Mouse (Mus musculus) forebrain, embryonic 15.5 days (tissue): ENCODE measurements around the gene Rapsn. TPM values are rescaled to one million over a fixed set of nuclear protein-coding genes. Genes with fewer than 3 reads are reported as not detected.

ENCODE experiments used
- ATAC-seq: fragments of 200-750 bp; cut with Nextera tagmentation; replicated peaks from 2 replicates; pipeline ENCODE4 v1.8.0; 2017; ENCODE audit warnings: mild to moderate bottlenecking, moderate TSS enrichment, moderate library complexity
- H3K27ac ChIP-seq: fragments of 300-500 bp; sonication (generic); replicated peaks from 2 replicates; pipeline ENCODE4 v1.5.1; 2015; ENCODE audit warnings: mild to moderate bottlenecking, inconsistent platforms
- H3K27me3 ChIP-seq: fragments of 300-500 bp; sonication (generic); 2 replicates; pipeline ENCODE4 v1.6.1; 2015; ENCODE audit warnings: inconsistent platforms
- H3K36me3 ChIP-seq: fragments of 300-500 bp; sonication (generic); 2 replicates; pipeline ENCODE4 v1.6.1; 2015; ENCODE audit warnings: mild to moderate bottlenecking, inconsistent platforms
- H3K4me1 ChIP-seq: fragments of 300-500 bp; sonication (generic); 2 replicates; pipeline ENCODE4 v1.6.1; 2015; ENCODE audit warnings: inconsistent platforms
- H3K4me2 ChIP-seq: fragments of 300-500 bp; sonication (generic); replicated peaks from 2 replicates; pipeline ENCODE4 v1.6.1; 2015; ENCODE audit warnings: mild to moderate bottlenecking, inconsistent platforms
- H3K4me3 ChIP-seq: fragments of 300-500 bp; sonication (generic); 2 replicates; pipeline ENCODE4 v1.5.1; 2015; ENCODE audit warnings: mild to moderate bottlenecking, inconsistent platforms
- H3K9ac ChIP-seq: fragments of 300-500 bp; sonication (generic); replicated peaks from 2 replicates; pipeline ENCODE4 v1.6.1; 2015; ENCODE audit warnings: mild to moderate bottlenecking, inconsistent platforms
- H3K9me3 ChIP-seq: fragments of 300-500 bp; sonication (generic); 2 replicates; pipeline ENCODE4 v1.6.1; 2016; ENCODE audit warnings: inconsistent platforms
- WGBS: fragments of 180-500 bp; shearing (Covaris S2); methylation state at CpG from one replicate; pipeline ENCODE4 v1.1.7; 2015; ENCODE audit warnings: mixed read lengths; 5-methylcytosine and 5-hydroxymethylcytosine counted together
- polyA plus RNA-seq: library from polyadenylated mRNA; unstranded; fragments of >200 nt; fragmentation: Nextera tagmentation; extraction: Ambion mirVana; gene quantifications from 2 replicates; pipeline ENCODE4 v1.2.1, GENCODE M21; 2015

Rapsn gene
- polyA plus RNA-seq, 1 experiment from 2014 or later, result 0.74 TPM

DNA sequence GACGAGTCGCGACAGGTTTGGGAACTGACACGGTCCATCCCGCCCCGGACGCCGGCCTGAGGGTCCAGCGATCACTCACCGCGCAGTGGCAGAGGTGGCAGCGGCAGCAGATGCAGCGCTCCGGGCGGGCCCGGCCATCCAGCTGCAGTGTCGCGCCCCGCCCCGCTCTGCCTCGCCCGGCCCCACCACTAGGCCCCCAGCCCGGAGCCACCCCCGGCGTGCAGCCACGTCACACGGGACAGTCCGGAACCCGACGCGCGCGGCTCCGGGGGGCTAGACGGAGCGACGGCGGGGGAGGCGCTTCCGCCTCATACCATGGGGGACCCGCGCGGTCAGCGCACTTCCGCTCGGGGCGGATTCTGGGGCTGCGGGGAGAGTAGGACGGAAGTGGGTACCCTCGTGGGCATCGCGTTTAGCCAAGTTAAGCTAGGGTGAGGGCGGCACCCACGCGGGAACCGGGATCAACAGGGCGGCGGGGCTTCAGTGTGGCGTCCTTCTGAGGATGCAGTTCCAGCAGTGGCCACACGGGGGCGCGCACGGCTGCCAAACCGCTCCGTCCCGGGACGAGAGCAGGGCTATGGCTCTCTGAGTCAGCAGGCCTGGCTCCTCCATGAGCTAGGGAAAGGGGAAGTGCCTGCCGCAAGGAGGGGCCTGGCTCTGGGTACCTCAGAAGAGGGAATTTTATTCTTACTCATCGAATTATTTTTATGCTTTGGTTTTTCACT lies 34.8 kb downstream of the Rapsn start, which contains the start of gene Slc39a13:
Slc39a13 (minus strand) TSS at position 342 of the 725 bp plus-strand sequence.
- Histone ChIP-seq H3K27ac (peak within 1 kb of the TSS; percentile 79), H3K36me3 (0 out of 2 replicates have a peak, but pooled peaks cover 4% of the 10 kb centered on the region), H3K4me3 (peak within 1 kb of the TSS; percentile 74), H3K4me2 (peak within 1 kb of the TSS; percentile 58), H3K27me3 (no peaks in the 10 kb centered on the region), H3K4me1 (peaks cover 26% of the 10 kb centered on the region), H3K9ac (peak within 1 kb of the TSS; percentile 70), H3K9me3 (no peaks in the 10 kb centered on the region)
- peak; percentile 98 for ATAC-seq
- under 1% methylated on average over 68 of the region's 69 CpGs for WGBS

DNA sequence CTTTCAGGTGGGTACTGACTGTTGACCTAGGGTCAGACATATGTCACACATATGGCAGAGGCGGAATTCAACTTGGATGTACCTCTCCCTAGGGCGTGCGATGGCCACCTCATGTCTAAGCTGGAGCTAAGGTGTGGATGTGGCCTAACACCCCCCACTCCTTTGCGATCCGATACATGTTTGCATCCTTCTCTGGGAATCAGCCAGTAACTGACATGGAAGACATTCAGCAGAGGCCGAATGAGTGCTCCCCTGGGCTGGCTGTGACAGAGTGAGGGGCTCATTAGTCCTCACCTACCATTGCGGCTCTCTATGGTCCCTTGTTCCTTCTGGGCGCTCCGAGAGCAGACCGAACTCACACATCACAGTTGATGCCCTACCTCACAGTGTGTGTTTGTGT lies 35.6 kb downstream of the Rapsn start:
- Histone ChIP-seq H3K4me3 (peak overlapping the region; percentile 74), H3K4me1 (peaks cover 26% of the 10 kb centered on the region), H3K4me2 (peak overlapping the region; percentile 58), H3K9me3 (no peaks in the 10 kb centered on the region), H3K27ac (peak overlapping the region; percentile 79), H3K9ac (peak overlapping the region; percentile 70), H3K27me3 (no peaks in the 10 kb centered on the region), H3K36me3 (0 out of 2 replicates have a peak, but pooled peaks cover 4% of the 10 kb centered on the region)
- WGBS, result 86% methylated on average over 10 of the region's 10 CpGs
- ATAC-seq, result no peak

DNA sequence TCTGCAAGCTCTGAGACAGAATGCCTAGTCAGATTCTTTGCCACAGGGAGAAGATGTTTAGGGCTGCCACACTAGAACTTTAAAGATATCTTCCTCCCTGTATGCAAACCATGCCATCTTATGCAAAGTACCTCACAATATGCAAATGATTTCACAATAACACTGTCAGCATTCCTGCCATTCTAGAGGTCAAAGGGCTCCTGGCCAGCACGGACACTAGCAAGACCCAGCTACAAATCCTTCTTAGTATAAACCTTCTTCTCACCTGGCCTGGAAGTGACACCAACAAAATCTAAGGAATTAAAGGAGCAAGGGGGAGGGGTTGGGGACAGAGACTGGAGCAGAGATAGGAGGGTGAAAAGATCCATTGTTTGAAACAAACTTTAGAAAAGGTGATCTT lies 36.7 kb downstream of the Rapsn start:
- Histone ChIP-seq H3K4me2 (no peak overlapping the region), H3K9ac (no peak overlapping the region), H3K9me3 (no peaks in the 10 kb centered on the region), H3K27me3 (no peaks in the 10 kb centered on the region), H3K4me3 (no peak overlapping the region), H3K36me3 (0 out of 2 replicates have a peak, but pooled peaks cover 3% of the 10 kb centered on the region), H3K27ac (no peak overlapping the region), H3K4me1 (peaks cover 26% of the 10 kb centered on the region)
- ATAC-seq, result no peak
- 46% methylated on average over 1 of the region's 1 CpGs for WGBS

DNA sequence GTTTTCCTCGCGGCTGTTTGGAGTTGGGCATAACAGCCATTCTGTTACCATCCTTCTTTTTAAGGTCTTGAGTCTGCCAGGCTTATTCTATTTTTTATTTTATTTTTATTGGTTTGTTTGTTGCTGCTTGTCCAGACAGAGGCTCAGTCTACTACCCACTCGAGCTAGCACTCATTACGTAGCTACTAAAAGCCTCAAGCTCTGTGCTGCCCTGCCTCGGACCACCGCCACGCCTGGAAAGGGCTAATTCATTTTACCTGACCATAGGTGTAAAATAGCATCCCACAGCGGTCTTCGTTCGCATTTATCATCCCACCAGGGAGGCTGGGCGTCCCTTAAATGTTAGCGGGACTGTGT lies 42.5 kb downstream of the Rapsn start:
- 7% methylated on average over 12 of the region's 12 CpGs for WGBS
- Histone ChIP-seq H3K9me3 (no peaks in the 10 kb centered on the region), H3K27ac (no peak overlapping the region), H3K9ac (no peak overlapping the region), H3K27me3 (no peaks in the 10 kb centered on the region), H3K4me1 (peaks cover 9% of the 10 kb centered on the region), H3K36me3 (no peaks in the 10 kb centered on the region), H3K4me2 (peak overlapping the region; percentile 87), H3K4me3 (peak overlapping the region; percentile 49)
- ATAC-seq, result 0 out of 2 replicates have a peak, but pooled peaks have one; percentile 47

DNA sequence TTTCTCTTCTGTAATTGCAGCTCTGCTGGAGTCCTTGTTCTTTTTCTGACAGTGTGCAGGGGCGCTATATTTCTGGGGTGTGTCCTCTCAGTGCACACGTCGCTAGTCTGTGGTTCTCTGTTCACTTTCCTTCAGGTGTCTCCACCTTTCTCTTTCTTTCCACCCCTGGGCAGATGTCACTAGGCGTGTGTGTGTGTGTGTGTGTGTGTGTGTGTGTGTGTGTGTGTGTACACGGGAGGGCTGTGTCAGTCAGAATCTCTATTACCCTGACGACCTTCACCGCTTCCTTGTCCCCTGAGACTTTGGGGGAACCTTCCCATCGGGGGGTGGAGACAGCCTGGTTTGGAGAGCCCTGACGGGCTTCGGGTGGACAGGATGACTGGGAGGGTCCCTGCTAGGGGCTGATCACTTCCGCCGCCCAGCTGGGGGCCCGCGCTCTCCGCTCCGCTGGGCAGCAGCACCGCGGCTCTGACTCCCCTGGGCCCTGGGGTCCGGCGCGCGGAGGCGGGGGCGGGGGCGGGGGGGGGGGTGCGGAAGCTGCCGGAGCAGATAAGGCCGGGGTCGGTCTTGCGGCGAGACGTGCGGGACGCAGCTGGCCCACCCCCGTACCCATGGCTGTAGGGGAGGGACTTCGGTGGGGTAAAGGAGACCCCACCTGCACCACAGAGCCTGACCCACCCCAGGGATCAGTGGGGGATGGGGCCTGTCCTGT lies 43.0 kb downstream of the Rapsn start:
- under 1% methylated on average over 34 of the region's 36 CpGs for WGBS
- ATAC-seq, result peak; percentile 73

DNA sequence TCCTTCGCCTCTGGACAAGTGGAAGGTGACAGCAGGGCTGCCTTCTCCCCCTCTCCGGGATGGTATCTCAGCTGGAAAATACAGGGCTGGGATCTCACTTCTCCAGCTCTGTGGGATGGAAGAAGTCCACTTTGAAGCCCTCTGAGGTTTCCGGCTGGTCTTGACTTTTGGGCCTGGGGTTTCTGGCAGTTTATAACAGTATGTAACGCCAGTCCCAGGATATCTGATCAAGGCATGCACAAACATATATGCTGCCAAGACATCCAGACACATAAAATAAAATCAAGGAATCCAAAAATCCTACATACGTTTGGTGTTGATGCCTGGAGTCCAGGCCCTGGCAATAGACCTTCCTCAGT lies 43.6 kb downstream of the Rapsn start:
- Histone ChIP-seq H3K4me2 (peak overlapping the region; percentile 87), H3K4me1 (peaks cover 9% of the 10 kb centered on the region), H3K4me3 (peak overlapping the region; percentile 49), H3K9ac (peak overlapping the region; percentile 59), H3K9me3 (no peaks in the 10 kb centered on the region), H3K27ac (no peak overlapping the region), H3K36me3 (no peaks in the 10 kb centered on the region), H3K27me3 (no peaks in the 10 kb centered on the region)
- WGBS, result 38% methylated on average over 5 of the region's 5 CpGs
- no peak for ATAC-seq

More for the DNA sequence above, 43.0 kb downstream of the Rapsn start:
- Histone ChIP-seq H3K4me1 (peaks cover 9% of the 10 kb centered on the region), H3K27me3 (no peaks in the 10 kb centered on the region), H3K27ac (no peak overlapping the region), H3K4me3 (peak overlapping the region; percentile 49), H3K9me3 (no peaks in the 10 kb centered on the region), H3K36me3 (no peaks in the 10 kb centered on the region), H3K9ac (peak overlapping the region; percentile 59), H3K4me2 (peak overlapping the region; percentile 87)

DNA sequence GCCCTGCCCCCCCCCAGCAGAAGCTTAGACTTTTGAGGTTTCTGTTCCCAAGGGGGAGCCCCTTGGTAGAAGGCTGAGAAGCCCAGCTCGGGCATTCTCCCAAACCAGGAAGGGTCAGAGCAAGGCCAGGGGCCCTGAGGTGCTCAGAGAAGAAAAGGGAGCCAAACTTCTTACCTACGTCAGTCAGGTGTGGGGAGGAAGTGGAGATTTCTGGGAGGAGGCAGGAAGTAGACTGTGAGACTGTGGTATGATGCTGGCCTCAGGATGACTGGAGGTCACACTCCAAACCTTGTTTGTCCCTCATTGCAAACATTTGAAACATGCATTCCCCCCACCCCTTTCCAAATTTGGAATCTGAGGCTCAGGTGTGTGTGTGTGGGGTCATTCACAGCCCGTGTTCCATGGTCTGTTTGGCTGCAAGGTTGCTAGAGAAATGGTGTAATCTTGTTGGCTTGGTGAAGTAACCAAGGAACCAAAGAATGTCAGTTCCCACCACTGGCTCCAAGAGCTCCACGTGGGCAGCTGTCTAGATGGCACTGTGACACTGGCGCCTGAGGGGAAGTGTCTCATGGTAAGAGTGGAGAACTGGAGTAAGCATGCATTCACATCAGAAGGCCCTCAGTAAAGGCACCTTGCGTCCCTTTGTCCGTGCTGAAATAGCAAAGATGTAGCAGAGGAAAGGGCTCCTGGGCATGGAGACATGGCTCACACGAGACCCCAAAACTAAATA lies 45.5 kb downstream of the Rapsn start:
- Histone ChIP-seq H3K4me2 (no peak overlapping the region), H3K36me3 (no peaks in the 10 kb centered on the region), H3K9me3 (no peaks in the 10 kb centered on the region), H3K4me1 (peaks cover 9% of the 10 kb centered on the region), H3K27me3 (no peaks in the 10 kb centered on the region), H3K4me3 (no peak overlapping the region), H3K27ac (no peak overlapping the region), H3K9ac (no peak overlapping the region)
- no peak for ATAC-seq
- 80% methylated on average over 8 of the region's 8 CpGs for WGBS

DNA sequence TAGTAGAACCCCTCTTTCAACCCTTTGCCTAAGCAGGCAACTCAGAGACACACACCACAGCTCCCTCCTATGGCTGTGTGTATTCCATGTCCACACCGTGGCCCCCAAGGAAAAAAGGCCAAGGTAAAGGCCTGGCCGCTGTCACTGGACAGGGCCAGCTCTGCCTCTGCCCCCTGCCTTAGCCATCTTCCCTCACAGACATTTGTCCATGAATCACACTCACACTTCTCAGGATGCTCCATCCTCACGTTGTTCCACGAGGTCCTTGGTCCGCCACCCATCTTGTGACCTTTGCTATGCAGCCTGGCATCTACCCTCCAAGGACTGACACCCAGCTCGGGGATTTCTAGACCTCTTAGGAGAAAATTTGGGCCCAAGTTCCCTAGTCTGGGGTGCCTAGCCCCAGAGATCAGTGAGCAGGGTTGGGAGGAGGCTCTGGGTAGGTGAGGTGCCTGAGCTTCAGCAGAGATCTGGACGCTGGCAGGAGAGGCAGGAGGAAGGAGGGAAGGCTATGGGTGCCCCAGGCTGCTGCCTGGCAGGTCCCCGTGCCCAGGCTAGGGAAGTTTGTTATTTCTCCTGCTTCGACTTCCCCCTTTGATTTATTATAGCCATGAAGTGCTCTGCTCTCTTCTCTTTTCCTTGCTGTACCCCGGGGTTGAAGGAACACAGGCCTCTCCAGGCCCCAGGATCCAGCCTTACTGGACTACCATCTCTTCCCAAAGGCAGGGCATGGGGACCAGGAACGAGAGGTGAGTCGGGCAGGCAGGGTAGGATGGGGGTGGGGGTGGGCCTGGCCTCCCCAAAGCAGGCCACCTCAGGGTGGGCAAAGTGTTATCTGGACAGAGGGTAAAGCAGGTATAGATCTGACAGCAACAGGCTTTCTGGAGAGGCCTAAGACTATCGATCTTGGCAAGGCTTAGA lies 46.6 kb downstream of the Rapsn start, which contains the start of gene Spi1:
Spi1 (plus strand) TSS at position 616 of the 921 bp plus-strand sequence.
- Histone ChIP-seq H3K4me1 (peaks cover 9% of the 10 kb centered on the region), H3K36me3 (no peaks in the 10 kb centered on the region), H3K27me3 (no peaks in the 10 kb centered on the region), H3K4me3 (no peak within 1 kb of the TSS), H3K9me3 (no peaks in the 10 kb centered on the region), H3K27ac (no peak within 1 kb of the TSS), H3K9ac (no peak within 1 kb of the TSS), H3K4me2 (no peak within 1 kb of the TSS)
- 81% methylated on average over 13 of the region's 13 CpGs for WGBS
- no peak for ATAC-seq

DNA sequence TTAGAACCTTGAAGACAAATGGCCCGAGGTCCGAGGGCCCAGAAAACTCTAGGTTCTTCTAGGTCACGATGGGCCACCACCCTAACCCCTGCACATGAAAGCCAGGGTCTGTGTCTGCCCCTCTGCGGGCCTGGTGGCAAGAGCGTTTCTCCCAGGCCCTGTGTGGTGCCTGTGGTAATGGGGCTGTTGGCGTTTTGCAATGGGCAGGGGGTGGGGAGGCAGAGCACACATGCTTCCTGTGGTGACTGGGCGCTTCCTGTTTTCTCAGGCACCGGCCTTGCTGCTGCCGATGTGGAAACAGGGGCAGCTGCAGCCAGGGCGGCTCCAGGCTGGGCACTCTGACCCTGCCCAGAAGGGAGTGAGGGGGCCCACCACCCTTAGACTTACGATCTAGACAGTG lies 47.4 kb downstream of the Rapsn start:
- no peak for ATAC-seq
- H3K9ac ChIP-seq, result no peak overlapping the region
- 82% methylated on average over 11 of the region's 11 CpGs for WGBS
- no peaks in the 10 kb centered on the region for H3K9me3 ChIP-seq
- no peak overlapping the region for H3K27ac ChIP-seq
- H3K36me3 ChIP-seq, result no peaks in the 10 kb centered on the region
- H3K4me3 ChIP-seq, result no peak overlapping the region
- peaks cover 9% of the 10 kb centered on the region for H3K4me1 ChIP-seq
- H3K27me3 ChIP-seq, result no peaks in the 10 kb centered on the region
- H3K4me2 ChIP-seq, result no peak overlapping the region

DNA sequence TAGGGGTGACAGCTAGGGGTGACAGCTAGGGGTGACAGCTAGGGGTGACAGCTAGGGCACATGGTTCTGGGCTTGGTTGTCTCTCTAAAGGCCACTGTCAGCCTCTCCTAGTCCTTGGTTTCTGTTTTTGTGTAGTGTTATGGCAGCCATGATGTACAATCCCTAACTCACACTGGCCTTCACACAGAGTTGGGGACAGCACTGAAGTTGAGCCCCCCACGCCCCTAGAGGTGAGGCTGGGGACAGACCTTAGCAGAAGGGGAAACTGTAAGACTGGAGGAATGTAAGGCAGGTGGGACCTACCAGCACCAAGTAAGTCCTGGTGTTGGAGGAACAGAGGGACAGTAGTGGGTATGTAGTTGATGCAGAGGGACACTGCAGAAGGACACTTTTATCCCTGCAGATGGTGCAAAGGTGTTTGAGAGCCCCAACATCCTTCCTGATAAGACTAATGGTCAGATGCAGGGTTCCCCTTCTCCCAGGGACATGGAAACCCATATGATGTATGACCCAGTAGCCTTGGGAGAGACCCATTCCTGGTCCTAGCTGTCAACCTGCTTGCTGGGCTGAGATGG lies 48.0 kb downstream of the Rapsn start:
- Histone ChIP-seq H3K27me3 (no peaks in the 10 kb centered on the region), H3K9me3 (no peaks in the 10 kb centered on the region), H3K4me2 (no peak overlapping the region), H3K9ac (no peak overlapping the region), H3K4me1 (peaks cover 6% of the 10 kb centered on the region), H3K27ac (no peak overlapping the region), H3K36me3 (no peaks in the 10 kb centered on the region), H3K4me3 (no peak overlapping the region)
- ATAC-seq, result no peak
- WGBS, result 63% methylated on average over 1 of the region's 1 CpGs

DNA sequence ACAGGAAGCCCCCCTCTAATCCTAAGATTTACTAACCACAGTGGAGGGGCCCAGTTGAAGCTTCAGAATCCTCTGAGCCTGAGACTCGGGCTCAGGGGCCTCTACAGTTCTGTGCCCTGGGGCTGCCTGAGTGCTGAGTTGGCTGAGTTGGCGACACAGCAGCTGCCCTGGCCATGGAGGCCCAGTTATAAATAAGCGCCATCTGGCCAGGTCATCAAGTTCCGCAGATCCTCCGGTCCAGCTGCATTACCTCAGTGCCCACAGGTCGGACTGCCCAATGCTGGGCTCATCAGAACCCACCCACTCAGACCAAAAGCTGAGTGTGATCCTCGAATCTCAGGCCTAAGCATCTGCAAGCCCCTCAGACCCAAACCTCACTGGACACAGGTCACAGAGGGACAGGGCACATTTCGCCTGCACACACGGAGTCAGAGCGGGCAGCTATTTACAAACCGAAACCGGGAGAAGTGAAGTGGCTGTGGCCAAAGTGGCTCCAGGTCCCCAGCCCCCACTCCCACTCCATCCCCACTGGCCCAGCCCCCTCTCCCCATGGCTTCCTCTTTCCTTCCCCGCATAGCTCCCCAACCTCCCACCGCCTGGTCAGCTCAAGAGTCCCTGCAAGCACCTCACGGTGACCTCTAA lies 48.9 kb downstream of the Rapsn start:
- H3K9ac ChIP-seq, result no peak overlapping the region
- H3K4me2 ChIP-seq, result no peak overlapping the region
- H3K4me3 ChIP-seq, result no peak overlapping the region
- WGBS, result 84% methylated on average over 15 of the region's 15 CpGs
- no peaks in the 10 kb centered on the region for H3K9me3 ChIP-seq
- H3K4me1 ChIP-seq, result no peaks in the 10 kb centered on the region
- H3K27ac ChIP-seq, result no peak overlapping the region
- no peak for ATAC-seq
- H3K27me3 ChIP-seq, result no peaks in the 10 kb centered on the region
- H3K36me3 ChIP-seq, result no peaks in the 10 kb centered on the region
